Comparison of ENCODE assay signal across 8 mouse cellular contexts in the genomic region with DNA sequence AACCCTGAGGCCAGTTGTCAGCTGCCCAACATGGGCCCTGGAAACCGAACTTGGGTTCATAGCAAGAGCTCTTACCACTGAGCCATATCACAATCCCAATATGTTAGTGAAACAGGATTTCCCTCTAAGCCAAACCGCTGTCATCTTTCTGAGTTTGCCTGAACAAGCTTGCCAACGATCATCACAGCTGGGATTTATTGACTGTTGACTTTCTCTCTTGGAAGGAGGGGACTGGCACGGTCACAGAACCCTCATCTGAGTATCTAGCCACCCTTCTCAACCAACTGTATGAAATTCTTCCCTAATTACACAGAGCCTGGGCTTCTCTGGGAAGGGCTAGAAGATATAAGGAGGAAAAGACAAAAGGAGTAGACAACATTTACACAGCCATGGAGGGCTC. TPM values are rescaled to one million over a fixed set of nuclear protein-coding genes. Genes with fewer than 3 reads are reported as not detected.
"Had no signal": no experiment of that assay in that cellular context is flagged by ENCODE, and none has a peak within 500 bp of the region (broad histone marks: within the 10 kb centered on the region; RNA-seq: fewer than 3 reads in every experiment).

No protein-coding gene starts in this region.

- DNase-seq: kidney, adult 8-10 months; kidney, postnatal 25 days; thymus, postnatal 14 days had no signal

RNA-seq across cellular contexts. Expression of gene Gm10577, which starts 26.1 kb away (rescaled TPM):
- total RNA-seq: layer of hippocampus, postnatal 25 days; left cerebral cortex, adult 2 months; left cerebral cortex, postnatal 14 days; megakaryocyte progenitor cell, adult 5-6 weeks; midbrain, postnatal 0 days had no signal
